Mouse (Mus musculus) adrenal gland, postnatal 25 days (tissue): ENCODE measurements around the gene Coa3. TPM values are rescaled to one million over a fixed set of nuclear protein-coding genes. Genes with fewer than 3 reads are reported as not detected.
A peak's percentile ranks its signal among the peaks of the same experiment; 100 is the strongest.
"Not testable (repeated sequence)": the region's sequence is repeated elsewhere in the genome, so short reads cannot be mapped to it uniquely, and the experiment has no call there.

Experiments
- DNase-seq: peaks from one replicate; pipeline ENCODE4 v3.0.0; 2021; ENCODE audit warnings: mixed read lengths
- long read RNA-seq: library from polyadenylated mRNA; stranded (forward); transcript quantifications from one replicate; pipeline ENCODE4 v2.0.0, GENCODE M21; 2021
- total RNA-seq: library from RNA; stranded (reverse); gene quantifications from 2 replicates; pipeline ENCODE4 v1.2.3, GENCODE M21; 2021

Gene Coa3
- total RNA-seq = 67.9 and 74.9 TPM in 2 replicates
- long read RNA-seq, transcript Coa3-201 (2 exons, 886 nt) = major isoform, 106 of 110 reads
- long read RNA-seq, partial matches to known transcripts = 0 of 110 reads
- long read RNA-seq, other reads (novel, unspliced or antisense) = 4 of 110 reads

- peak; percentile 81 for DNase-seq
Observed at GRCm38 (mm10) chr11:101278223-101279192, at the start of gene Coa3, which contains the start of gene Cntd1. Gene Coa3, minus strand, starts transcription at chr11:101279114. Gene Cntd1, plus strand, starts transcription at chr11:101279012.

DNA sequence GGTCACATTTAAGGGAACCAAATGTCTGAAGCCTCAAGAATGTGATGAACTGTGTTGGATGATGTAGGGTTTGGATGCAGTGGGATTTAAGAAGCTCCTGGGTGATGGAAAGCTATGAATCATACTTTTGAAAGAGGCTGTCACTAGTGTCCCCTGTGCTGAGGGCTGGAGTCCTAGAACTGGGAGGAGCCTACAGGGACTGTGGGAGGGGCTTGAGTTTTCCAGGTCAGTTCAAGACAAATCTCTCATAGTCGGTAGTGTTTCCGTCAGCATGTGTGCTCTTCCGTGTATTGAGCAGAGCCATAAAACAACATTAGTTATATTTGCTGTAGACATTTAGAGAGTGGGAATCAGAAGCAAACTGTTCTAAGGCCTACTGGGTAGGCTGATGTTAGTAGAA lies 48.4 kb upstream of the Coa3 start:
- no peak for DNase-seq

- DNase-seq = no peak
Observed at GRCm38 (mm10) chr11:101326147-101326546, 47.2 kb upstream of the Coa3 start.

- not testable (repeated sequence) for DNase-seq
Observed at GRCm38 (mm10) chr11:101325201-101325600, 46.3 kb upstream of the Coa3 start.

- DNase-seq = no peak
Observed at GRCm38 (mm10) chr11:101324763-101325162, 45.8 kb upstream of the Coa3 start, which contains the start of gene Aoc2. Gene Aoc2, plus strand, starts transcription at chr11:101325063.

- peak; percentile 73 for DNase-seq
Observed at GRCm38 (mm10) chr11:101323609-101324008, 44.7 kb upstream of the Coa3 start.

DNA sequence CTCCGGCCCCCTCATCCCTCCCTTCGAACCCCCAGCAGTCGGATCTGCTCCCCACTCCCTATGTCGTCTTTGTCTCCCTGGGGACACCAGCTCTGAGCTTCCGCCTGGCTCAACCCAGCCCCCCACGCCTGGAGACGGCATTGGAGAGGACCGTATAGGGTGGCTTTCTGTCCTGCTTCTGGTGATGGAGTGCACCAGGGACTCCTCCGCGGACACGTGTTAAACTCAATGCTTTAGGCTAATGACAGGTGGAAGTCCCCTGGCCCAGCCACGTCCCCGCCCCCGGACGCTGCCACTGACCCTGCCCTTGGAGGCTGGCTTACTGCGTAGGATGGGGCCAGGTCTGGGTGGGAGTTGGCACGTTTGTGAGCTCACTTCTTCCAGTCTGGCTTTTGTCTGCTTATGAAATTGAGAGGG lies 37.6 kb upstream of the Coa3 start:
- DNase-seq = no peak

GRCm38 (mm10) chr11:101315665-101316500 lies 37.0 kb upstream of the Coa3 start, which contains the start of gene Psme3:
Gene Psme3, plus strand, starts transcription at chr11:101316213.
- peak; percentile 93 for DNase-seq

GRCm38 (mm10) chr11:101315082-101315650 lies 36.3 kb upstream of the Coa3 start:
- DNase-seq = no peak

DNA sequence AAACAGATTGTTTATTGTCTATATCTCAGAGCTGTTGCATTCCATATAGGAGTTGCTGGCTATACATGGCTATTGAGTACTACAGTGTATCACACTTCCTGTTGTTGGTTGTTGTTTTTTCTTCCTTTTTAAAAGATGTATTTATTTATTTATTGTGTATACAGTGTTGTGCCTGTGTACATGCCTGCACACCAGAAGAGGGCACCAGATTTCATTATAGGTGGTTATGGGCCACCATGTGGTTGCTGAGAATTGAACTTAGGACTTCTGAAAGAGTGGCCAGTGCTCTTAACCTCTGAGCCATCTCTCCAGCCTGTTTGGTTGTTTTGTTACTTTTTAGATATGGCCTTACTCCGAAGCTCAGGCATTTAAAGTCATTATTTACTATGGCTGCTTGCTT lies 35.7 kb upstream of the Coa3 start:
- no peak for DNase-seq

GRCm38 (mm10) chr11:101312150-101312549 lies 33.2 kb upstream of the Coa3 start:
- no peak for DNase-seq

DNA sequence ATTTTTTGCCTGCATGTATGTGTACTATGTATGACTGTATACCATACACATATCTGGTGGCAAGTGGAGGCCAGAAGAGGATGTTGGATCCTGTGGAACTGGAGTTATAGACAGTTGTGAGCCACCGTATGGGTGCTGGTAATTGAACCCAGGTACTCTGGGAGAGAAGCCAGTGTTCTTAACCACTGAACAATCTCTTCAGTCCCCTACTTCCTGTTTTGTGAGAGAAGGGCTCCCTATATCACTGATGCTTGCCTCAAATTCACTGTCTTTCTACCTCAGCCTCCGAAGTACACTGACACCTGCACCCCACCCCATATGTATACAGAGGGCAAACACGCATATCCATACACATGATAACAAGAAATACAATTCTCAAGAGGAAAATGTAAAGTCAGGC lies 32.2 kb upstream of the Coa3 start:
- DNase-seq = no peak

GRCm38 (mm10) chr11:101307744-101308143 lies 28.8 kb upstream of the Coa3 start:
- DNase-seq = no peak

DNA sequence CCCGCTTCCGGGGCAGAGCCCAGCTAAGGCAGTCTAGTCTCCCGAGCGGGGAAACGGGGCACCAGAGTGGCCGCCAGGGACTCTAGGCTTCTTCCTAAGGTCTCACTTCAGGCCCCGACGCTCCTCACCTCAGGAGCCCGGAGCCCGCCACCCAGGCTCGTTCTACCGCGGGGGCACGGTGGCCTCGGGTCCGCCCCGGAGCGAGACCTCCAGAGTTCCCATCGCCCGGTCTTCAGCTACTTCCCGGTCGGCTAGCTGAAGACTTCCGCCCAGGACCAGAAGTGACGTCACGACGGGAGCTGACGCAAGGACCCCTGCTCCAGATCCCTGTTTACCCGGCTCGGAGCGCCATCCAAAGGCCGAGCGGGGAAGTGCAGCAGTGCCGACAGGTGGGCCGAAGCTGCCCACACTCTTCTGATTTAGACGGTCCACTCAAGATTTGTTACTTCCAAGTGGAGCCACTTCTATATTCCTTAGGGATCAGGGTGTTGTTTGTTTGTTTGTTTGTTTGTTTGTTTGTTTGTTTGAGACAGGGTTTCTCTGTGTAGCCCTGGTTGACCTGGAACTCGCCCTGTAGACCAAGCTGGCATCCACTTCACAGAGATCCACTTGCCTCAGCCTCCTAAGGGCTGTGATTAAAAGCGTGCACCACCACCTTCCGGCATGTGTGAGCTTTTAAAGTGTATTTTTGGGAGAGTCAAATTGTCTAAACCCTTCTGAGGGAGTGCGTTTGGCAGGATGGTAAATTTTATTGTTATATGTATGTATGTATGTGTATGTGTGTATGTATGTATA lies 23.3 kb upstream of the Coa3 start, which contains the start of gene Becn1:
TSS of gene Becn1 (minus strand) at position 283 of the 795 bp plus-strand sequence.
- peak; percentile 98 for DNase-seq

DNA sequence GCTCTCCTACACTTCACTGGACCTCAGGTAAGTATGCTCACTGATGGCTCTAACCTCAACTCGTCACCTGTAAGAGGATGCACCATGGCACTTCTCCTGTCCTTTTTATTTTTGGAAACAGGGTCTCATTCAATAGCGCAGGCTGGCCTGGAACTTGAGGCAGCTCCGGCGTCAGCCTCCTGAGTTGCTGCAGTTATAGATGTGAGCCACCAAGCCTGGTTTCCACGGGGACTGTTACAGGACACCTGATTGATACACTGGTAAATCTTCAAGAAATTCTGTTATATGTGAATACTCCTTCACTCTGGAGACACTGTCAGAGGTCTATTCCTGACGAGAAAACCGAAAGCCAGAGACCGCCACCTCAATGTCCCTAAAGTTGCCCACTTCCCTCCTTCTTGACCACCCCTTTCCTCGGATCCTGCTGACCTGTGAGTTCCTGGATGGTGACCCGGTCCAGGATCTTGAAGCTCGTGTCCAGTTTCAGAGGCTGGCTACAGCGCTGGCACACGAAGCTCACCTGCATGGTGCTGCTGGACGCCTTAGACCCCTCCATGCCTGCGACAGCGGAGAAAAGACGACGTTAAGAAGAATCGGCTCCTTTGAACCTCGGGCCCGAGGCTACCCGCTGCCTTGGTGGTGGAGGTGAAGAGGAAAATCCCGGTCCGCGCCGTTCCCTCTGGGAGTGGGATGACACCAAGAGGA lies 22.5 kb upstream of the Coa3 start:
- no peak for DNase-seq

GRCm38 (mm10) chr11:101300881-101301280 lies 22.0 kb upstream of the Coa3 start:
- no peak for DNase-seq

GRCm38 (mm10) chr11:101295191-101295590 lies 16.3 kb upstream of the Coa3 start:
- DNase-seq = no peak

GRCm38 (mm10) chr11:101291231-101291630 lies 12.3 kb upstream of the Coa3 start:
- DNase-seq = no peak

DNA sequence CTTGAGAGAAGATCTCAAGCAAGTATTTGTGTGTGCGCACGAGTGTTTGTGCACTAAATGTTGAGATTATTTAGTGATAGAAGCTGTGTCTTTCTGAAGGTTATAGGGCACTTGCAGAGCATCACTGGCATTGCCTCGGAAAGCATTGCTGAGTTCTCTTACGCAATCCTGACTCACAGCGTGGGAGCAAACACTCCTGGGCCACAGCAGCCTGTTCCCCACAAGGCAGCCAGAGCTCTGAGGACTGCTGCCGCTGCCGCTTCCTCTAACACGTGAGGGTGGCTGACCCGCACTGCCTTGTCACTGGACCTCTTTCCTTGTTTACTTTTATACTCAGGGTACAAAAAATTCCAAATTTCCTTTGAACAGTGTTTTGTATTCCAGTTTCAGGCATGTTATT lies 8.4 kb upstream of the Coa3 start:
- DNase-seq = peak; percentile 52

DNA sequence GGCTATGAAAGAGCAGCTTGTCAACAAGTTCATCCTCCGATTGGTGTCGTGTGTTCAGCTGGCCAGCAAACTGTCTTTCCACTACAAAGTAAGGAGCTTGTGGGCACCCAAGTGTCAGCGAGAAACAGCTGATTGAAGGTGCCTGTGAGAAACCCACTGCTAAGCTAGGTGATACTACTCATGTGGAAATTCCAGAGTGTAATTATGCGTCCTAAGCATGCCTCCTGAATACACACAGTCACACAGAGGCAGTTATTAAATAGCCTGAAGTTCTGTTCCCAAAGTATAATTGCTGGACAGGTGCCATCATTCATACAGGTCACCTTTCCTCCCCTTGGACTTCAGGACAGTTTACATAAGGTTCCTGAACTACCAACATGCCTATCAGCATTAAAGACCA lies 4.9 kb upstream of the Coa3 start:
- no peak for DNase-seq
